Mouse (Mus musculus) bone marrow, adult 2 months (tissue): ENCODE results near the gene Rcan2.

Source experiments
- CTCF ChIP-seq: fragments of 200-500 bp; IDR thresholded peaks from 2 replicates; pipeline ENCODE4 v1.5.1; 2011; ENCODE audit warnings: low read length, control low read depth; ENCODE audit not compliant: control insufficient read depth, insufficient read depth
- POLR2A ChIP-seq: fragments of 200-500 bp; IDR thresholded peaks from 2 replicates; pipeline ENCODE4 v1.6.1; 2011; ENCODE audit warnings: low read depth, mild to moderate bottlenecking, control low read depth, low read length, borderline replicate concordance; ENCODE audit not compliant: control insufficient read depth

GRCm38 (mm10) chr17:43903807-43904771, 102.9 kb downstream of the Rcan2 start:
- TF ChIP-seq CTCF (no peak), POLR2A (no peak)
